Mouse (Mus musculus): ENCODE measurements around the gene Ip6k3.
A peak's percentile ranks its signal among the peaks of the same experiment; 100 is the strongest.

Gene Ip6k3

DNA sequence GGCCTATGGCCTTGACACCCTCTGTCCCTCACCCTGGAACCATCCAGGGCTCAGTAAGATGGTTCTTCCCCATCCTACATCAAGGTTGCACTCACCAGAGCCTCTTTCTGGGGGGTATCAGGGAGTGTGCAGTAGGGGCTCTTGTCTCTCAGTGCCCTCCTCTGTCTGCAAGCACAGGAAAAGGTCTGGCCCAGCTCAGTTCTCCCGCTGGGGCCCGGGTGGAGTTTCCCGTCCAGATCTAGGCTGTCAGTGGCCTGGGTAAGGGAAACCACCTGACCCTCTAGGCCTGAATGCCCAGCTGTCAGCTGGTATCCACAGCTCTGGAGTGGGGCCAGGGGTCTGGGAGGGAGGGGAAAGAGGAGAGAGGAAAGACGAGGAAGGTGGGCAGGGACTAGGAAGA is at the start of gene Ip6k3:
Gene Ip6k3 (minus strand): TSS at position 251 of the 400 bp plus-strand sequence.
- DNase-seq: no peak

DNA sequence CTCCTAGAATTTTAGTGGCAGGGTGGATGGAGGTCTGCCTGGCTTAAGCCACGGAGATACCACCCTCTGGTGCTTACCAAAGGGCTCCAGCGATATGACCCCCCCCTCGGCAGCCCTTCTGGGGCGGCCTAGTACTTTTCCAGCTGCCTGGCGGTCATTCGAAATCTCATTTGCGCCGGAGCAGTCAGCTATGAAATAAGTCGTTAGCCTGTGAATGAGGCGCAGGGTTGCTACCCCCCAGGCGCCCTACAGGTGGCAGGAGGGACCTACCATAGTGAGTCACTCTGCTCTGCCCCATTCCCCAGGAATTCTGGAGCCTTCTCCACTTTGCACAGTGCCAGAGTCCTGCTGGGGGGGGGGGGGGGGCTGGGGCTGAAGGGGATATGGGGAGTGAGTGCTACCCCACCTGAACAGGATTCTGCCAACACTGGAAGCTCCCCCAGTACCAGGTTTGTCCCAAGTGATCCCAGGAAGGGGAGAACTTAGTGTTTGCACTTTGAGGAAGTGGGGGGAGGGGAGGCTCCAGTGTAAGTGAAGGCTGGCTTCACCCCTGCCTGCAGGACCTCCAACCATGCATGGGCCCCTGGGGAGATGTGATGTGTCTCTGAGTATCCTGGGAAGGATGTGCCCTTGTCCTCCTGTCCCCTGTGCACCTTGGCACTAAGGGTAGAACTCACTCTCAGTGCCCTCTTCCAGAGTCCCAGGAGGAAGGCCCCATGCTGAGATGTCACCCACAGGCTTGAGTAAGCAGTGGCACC is 45.4 kb upstream of the Ip6k3 start:
- peak; percentile 87 for DNase-seq

DNA sequence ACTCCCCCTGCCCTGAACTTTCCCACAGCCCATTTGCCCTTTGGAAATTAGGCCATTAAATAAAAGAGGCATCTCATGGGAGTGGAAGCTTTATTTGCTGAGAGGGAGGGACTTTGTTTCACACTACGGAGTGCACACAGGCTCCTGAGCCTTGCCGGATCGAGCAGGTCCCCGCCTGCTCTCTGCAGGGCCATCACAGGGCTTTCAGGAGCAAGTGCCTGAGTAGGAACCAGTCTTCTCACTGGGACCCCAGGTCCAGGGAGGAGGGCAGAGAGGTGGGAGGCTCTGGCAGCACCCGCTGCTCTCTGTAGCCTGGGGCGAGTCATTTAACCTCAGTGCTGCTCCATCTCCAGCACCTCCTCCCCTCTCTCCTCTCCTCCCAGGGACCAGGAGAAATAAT is 44.4 kb upstream of the Ip6k3 start:
- peak; percentile 42 for DNase-seq

DNA sequence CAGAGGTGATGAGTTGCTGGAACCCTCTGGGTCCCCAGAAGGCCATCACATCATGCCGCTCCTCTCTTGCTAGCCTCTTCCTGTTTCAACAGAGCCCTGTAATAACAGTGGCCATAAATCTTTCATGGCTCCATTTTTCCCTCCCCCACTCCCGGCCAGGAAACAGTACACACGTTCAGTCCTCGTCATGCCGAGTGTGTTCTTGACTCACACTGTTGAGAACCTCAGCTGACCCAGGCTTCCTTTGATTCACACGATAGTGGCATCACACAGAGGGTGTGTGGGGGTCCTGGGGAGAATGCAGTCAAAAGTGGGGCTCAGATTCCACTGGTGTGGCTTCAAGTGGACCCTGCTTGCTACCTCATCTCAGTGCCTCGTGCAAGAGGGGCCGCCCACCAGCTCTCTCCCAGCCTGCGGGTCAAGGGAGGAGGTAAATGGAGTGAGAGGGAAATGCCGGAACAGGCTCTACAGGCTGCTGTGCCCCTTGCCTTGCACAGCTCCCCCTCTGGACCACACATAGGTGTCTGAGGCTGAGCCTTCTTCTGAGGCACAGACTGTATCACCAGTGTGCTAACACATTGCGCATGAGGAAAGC is 39.6 kb upstream of the Ip6k3 start:
- DNase-seq: no peak

DNA sequence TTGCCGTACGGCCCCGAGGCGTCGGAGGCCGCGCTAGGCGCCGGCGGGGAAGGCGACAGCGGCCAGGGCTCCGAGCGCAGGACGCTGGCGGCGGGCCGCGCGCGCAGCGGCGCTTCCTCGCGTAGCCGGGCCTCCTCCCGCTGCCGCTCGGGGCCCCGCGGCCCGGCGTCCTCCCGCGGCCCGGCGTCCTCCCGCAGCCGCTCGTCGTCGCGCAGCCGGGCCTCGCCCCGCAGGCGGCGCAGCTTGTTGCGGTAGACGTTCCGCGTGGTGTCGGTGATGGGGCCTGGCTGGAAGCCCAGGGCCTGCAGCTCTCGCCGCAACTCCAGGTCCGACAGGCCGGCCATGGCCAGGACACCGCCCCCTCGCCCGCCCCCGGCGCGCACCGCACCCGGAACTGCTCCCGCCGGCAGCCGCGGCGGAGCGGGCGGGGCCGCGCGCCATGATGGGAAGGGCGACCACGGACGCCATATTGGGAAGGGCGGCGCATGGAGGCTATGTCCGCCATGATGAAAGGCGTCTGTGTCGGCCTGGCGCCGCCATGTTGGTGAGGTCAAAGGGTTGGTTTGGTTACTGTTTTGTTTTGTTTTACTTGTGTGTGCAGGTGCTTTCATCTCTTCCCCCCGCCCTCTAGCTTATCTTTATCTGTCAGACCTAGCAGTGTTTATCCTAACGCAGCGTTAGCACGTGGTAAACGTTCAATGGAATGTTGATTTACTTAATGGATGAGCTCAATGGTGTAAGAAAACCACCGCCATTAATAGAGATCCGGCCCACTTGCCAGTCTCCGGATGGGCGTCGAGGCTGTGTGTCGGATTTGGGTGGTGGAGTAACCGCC is 36.7 kb upstream of the Ip6k3 start, which contains the start of gene Lemd2:
Gene Lemd2 (minus strand): TSS at position 395 of the 835 bp plus-strand sequence.
- DNase-seq: peak; percentile 98

DNA sequence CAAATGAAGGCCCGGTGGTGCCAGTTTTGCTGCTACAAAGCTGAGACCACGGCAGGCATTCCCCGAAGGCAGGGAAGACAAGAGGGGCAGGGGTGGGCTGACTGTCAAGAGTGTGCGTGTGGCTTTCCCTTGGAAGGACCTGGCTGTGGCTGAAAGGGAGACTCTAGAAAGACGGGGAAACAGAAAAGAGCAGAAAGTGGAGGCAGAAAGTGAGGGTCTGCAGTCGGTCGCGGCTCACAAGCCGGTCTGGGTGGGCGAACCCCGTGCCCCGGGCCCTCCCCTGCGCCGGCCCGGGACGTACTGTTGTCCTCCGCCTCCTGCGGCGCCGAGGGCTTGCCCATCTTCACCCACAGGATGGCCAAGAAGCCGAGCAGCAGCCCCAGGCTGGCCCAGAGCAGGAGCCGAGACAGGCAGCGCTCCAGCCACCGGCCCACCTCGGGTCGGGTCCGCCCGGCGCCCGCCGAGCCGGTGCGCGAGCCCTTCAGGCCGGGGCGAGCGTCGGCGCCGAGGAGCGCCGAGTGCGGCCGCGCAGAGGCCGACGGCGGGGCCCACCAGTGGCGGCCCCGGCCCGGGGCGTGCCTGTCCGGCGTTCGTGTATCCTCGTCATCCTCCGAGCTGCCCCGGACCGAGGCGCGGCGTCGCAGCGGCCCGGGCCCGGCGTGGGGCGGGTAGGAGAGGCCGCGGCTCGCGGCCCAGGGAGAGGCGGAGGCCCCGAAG is 35.9 kb upstream of the Ip6k3 start:
- peak; percentile 35 for DNase-seq

DNA sequence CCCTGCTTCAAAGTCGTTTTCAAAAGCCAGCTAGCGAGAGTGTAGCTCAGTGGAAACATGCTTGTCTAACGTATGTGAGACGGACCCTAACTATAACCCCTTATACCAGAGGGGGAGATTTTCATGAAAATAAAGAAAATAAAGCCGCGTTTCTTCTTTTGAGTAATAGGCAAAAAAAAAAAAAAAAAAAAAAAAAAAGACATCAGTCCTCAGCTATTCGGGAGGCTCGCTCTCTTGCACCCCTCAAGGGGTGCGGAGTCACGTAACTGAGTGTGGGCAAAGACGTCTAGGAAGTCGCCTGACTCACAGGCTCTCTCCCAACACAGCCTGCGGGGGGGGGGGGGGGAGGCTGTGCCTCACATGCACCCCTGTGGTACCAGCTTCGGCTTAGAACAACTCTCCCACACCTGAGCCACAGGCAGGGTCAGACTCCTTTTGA is 35.3 kb upstream of the Ip6k3 start:
- no peak for DNase-seq

DNA sequence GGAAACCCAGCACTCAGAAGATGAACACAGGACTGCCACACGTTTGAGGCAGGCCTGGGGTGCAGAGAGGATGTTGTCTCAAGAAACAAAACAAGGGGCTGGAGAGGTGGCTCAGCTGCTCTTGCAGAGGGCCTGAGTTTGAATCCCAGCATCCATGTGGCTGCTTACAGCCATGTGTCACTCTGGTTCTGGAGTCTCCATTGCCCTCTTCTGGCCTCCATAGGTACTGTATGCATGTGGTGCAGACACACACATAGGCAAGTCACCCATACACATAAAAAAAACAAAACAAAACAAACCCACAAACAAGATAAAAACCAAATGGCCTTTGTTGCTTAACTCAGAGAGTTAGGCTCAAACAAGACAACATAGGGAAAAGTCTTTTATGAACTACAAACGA is 34.4 kb upstream of the Ip6k3 start:
- no peak for DNase-seq

DNA sequence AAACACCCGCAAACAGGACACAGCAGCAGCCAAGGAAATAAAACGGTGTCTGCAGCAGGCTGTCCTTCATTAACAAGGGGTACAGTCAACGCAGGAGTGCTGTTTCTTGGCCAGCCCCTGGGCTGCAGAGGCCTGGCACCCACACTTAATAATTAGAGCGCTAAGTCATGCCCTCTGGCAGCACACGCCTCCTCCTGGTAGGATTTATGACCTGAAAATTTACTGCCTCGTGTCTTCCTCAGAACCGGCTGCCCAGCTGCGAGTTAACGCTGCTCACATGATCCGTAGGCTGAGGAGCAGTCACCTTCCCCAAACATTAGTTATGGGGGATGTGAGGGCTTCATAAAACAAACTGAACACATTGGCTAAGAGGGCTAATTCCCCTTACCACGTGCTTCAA is 33.2 kb upstream of the Ip6k3 start:
- DNase-seq: peak; percentile 35

DNA sequence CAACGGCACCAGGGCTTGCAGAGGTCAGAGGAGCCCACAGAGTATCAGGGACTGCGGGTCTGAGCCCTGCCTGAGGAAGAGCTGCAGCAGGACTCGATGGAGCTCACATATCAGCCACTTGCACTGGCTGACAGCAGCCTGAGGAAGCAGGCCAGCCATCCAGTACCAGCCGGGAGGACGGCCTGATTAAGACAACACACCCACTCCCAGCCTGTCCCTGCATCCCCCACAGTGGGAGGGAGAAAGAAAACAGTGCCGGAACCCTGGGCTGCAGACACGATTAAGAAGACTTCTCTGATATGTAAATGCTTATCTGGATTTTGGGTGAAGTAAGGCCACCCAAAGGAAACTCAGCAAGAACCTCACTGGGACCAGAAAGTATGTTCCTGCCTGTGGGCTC is 32.3 kb upstream of the Ip6k3 start:
- DNase-seq: no peak

DNA sequence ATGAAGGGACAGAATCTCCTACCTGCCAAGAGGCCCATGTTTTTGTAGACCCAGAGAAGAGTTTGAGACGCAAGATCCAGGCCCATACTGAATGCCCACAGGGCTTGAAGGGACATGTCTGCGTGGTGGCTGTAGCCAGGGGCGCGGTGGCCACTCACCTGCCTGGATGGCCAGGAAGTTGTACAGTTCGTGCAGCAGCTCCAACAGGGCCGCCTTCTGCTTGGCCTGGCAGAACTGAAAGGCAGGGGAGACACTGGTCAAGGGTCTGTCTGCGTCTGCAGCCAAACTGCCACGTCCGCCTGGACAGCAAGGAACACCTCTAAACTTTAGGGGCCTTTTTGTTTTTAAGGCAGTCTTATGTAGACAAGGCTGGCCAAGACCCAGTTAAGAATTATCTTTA is 31.6 kb upstream of the Ip6k3 start:
- no peak for DNase-seq

DNA sequence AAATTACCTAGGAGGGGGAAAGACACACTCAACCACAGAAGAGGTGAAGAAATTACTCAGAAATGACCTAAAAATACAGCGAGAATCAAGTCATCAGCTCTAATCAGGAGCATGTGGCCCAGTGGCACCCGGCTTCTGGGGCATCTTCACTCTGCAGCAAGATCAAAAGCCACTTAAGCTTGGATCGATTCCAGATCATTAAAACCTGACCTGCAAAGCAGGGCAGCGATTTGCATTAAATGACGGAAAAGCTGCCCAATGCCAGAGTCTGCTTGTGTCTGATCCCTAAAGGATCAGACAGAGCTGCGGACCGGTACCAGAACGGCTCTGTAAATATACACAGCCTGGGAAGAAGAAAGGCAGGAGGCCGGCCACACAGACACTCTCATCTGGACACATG is 28.6 kb upstream of the Ip6k3 start:
- DNase-seq: no peak

DNA sequence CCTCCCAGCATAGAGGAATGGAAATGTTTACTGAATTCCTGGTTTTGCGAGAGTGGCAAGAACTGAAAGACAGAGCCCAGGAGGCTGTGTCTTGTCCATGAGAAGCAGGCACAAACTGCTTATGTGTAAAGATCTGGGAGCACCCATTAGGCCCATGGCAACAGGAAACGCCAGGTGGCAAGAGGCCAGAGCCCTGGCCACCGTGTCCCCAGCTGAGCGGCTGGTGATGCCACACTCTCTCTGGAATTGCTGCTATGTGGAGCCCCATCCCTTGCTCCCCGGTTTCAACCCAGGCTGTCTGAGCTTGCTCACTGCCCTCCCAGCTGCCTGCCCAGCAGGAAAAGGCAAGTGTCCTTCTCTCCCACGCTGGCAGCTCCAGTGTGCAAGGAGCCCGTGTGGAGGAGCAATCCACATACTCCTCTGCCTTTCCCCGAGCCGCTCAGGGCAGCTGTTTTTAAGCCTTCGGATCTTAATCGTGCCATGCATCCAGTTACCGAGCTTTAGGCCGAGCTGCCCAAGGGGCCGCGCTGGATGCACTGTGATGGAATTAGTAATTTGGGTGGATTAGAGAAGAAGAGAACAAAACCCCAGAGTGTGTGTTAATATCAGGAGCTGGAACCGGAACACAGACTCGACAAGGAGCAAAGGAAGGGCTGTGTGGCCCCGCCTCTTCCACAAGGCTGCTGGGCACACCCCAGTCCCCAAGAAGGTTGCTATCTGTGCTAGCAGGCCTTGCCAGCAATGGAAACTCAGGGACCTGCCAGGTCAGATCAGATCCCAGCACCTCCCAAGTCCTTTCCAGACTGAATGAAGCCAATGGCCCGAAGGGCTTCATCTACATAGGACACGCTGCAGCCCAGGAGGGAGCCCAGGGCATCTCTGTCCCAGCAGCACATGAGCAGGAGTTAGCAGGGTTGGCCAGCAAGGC is 26.9 kb upstream of the Ip6k3 start:
- no peak for DNase-seq

DNA sequence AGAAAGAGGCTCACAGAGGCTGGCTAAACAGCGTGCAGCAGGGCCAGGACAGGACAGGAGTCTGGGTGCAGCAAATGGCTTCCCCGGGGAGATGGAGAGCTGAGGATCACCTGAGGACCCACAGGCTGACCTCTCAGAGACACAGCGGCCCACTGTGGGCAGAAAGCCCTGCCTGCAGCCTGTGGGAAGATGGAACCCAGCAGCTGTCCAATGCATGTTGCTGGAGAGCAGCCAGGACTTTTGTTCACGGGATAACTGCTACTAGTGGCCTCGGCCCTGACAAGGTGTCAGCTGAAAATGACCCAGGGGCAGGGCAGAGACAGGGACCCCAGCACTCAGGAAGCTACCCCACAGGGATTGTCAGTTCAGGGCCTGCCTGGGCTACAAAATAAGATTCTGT is 24.2 kb upstream of the Ip6k3 start:
- no peak for DNase-seq

DNA sequence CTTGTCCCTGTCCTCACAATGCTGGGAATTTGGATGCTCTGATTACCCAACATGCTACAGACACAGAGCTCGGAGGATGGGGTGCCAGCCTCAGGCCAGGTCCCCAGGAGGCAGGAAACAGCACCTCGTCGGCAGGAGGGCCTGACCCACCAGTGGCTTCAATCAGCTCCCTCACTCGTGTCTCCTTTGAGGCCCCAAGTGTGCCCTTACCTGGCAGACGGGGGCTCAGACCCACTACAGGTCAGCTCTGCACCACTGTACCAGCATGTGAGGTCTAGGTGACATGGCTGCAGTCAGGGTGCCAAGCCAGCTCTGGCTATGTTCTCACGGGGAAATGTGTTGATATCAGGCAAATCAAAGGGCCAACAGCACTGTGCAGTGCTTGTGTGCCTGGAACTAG is 23.6 kb upstream of the Ip6k3 start:
- DNase-seq: no peak

DNA sequence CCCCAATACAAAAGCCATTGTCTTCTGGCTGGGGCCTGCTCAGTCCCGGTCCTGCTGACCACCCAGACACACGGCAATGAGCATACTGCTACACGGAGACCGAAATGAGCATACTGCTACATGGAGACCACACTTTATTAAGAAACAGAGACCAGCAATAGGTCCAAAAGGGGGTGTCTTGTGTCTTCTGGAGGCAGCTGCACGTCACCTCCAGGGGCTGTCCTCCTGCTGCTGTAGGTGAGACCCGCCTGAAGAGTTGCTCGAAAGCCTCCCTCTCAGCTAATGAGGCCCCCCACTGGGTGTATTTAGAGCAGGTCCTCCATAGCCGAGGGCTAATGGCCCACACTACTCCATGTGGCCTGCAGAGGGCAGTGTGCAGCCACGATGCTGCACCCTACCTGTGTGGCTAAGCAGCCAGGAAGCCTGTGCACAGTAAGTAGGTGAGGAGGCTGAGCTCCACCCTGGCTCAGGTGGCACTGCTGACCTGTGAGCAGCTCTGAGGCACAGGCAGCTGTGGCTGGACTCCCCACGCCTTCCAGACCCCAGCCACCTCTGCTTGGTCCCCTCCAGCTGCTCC is 22.1 kb upstream of the Ip6k3 start:
- peak; percentile 75 for DNase-seq

DNA sequence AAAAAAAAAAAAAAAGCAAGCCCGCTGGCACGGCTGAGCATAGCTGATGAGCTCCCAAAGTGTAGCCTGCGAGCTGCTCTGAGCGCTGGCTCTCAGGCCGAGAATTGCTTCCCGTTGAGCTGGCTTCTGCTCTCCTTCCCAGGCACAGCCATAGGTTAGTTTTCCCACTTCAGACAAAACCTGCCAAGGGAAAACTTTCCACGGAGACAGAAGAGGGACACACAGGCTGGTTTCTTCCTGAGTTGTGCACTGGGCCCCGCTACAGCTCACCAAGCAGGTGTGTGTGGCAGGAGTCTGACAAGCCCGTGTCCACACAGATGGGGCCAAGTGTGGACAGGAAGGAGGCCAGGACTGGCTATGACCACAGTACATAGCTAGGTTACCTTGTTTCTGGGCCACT is 21.3 kb upstream of the Ip6k3 start:
- no peak for DNase-seq

DNA sequence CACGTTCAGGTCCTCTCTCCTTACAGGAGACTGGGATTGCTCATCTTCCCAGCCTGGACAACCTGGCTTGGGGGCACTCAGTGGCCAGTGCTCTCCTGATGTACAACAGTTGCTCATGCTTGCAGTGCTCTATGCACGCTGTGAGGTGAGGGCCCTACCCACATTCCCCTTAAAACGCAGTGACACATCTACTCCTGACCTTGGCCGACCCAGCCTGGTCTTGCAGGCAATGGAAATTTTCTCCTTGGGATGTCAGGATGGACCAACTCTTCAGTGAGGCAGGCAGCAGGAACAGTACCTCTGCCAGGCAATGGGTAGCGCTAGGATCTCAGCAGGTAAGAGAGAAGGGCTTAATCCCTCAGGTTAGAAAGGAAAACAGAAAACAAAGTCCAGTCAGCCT is 19.5 kb upstream of the Ip6k3 start:
- no peak for DNase-seq

DNA sequence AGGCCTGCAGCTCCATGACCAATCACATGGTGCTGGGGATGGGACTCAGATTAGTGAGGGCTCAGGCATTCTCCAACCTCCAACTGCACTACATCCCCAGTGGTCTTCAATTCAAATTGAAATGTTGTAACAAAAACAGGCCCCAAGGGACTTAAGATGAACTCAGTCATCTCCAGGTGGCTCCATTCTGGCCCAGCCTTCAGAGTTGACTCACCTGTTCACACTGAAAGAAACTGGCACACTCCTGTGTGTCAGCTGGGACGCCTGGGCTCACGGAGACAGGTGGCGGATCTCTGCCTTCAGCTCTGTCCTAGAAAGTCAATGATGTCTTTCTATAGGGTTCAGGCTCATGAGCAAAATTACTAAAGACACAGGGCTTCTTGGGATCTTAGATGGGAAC is 18.5 kb upstream of the Ip6k3 start:
- no peak for DNase-seq

DNA sequence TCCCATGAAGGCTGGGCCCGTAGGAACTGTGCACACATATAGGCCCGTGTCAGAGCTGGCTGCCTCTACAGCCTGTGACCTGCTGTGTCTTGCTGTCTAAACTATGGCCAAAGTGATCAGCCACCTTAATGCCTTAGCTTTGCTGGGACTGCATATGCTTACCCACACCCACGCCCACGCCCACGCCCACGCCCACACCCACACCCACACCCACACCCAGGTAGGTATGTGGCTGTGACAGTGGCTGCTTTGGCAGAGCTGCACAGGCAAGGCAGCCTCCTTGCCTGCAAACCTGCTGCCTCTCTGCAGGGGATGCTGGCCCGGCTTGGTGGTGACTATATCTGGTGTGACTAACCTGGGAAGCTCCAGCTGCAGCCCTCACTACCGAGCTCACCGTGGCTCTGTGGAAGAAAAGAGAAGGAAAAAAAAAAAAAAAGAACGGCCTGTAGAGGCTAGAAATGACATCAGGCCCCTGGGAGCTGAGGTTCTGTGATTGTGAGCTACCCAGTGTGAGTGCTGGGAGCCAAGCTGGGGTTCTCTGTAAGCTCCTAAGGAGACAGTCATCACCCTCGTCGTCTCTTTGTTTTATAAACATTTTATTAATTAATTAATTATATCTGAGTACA is 16.2 kb upstream of the Ip6k3 start:
- no peak for DNase-seq

DNA sequence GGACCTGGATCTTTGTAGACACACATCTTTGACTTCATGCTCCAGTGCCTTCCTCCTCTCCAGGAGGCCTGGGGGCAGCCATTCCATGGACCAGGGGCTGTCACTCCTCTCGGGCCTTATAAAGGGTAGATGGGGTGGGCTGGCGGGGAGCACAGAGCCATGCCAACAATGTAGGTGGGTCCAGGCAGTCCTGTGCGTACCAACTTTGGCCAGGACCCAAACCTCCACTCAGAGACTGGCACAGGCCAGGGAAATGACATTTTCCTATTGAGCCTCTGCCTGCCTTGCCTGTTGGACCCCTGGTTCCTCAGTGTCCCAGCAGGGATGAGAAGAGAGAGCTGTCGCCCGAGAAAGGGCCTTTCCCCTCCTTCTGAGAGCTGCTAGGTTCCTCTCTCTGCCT is 14.8 kb upstream of the Ip6k3 start:
- no peak for DNase-seq

All from kidney, adult 18-20 months (tissue).